Mouse (Mus musculus): Measurements from ENCODE around the gene Atf7.

DNA sequence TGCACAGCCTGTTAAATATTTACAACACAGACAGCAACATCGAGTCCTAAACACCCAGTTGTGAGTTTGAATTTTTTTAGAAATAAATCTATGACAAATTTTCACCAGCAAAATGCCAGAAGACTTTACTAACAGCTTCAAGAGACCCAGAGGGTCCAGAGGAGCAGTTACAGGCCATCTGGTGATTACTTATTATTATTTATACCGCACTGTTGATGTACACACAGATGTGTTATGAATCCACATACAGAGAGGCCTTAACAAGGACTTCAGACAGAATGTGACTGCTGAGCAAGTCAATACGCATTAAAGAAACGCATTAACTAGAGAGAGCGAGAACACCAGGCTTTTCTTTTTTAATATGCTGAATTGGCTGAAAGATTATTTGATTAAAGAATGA, 39.8 kb downstream of the Atf7 start:
- TF ChIP-seq CTCF (IDR thresholded peaks at IDR 0.05; ENCODE audit: low read depth) (no peak), EP300 (optimal IDR thresholded peaks at IDR 0.05) (no peak)
